Mouse (Mus musculus) limb, embryonic 11.5 days (tissue): ENCODE results near the gene Nxnl1. TPM values are rescaled to one million over a fixed set of nuclear protein-coding genes. Genes with fewer than 3 reads are reported as not detected.

ENCODE experiments used
- ATAC-seq: fragments of 200-750 bp; cut with Nextera tagmentation; 2 replicates; pipeline ENCODE4 v1.8.0; 2017; ENCODE audit warnings: low read depth; ENCODE audit not compliant: insufficient number of reproducible peaks, low FRiP score, low TSS enrichment
- DNase-seq: peaks from one replicate; pipeline ENCODE4 v3.0.0-alpha.2; 2015; ENCODE audit warnings: low spot score
- H3K27ac ChIP-seq: fragments of 300-500 bp; sonication (generic); replicated peaks from 2 replicates; pipeline ENCODE4 v1.5.1; 2014; ENCODE audit warnings: low read depth, mild to moderate bottlenecking, low read length
- H3K27me3 ChIP-seq: fragments of 300-500 bp; sonication (generic); 2 replicates; pipeline ENCODE4 v1.6.1; 2014; ENCODE audit warnings: mild to moderate bottlenecking, low read length, mixed read lengths; ENCODE audit not compliant: control insufficient read depth, insufficient read depth
- H3K36me3 ChIP-seq: fragments of 300-500 bp; sonication (generic); 2 replicates; pipeline ENCODE4 v1.6.1; 2014; ENCODE audit warnings: mild to moderate bottlenecking, low read length, moderate library complexity, mixed read lengths; ENCODE audit not compliant: control insufficient read depth, insufficient read depth
- H3K4me1 ChIP-seq: fragments of 300-500 bp; sonication (generic); 2 replicates; pipeline ENCODE4 v1.6.1; 2014; ENCODE audit warnings: low read length, mixed read lengths; ENCODE audit not compliant: control insufficient read depth, insufficient read depth
- H3K4me2 ChIP-seq: fragments of 300-500 bp; sonication (generic); 2 replicates; pipeline ENCODE4 v1.6.1; 2014; ENCODE audit warnings: low read depth, mild to moderate bottlenecking, moderate library complexity; ENCODE audit not compliant: severe bottlenecking
- H3K4me3 ChIP-seq: fragments of 300-500 bp; sonication (generic); 2 replicates; pipeline ENCODE4 v1.5.1; 2014; ENCODE audit warnings: low read depth, low read length
- H3K9ac ChIP-seq: fragments of 300-500 bp; sonication (generic); 2 replicates; pipeline ENCODE4 v1.6.1; 2014; ENCODE audit warnings: mild to moderate bottlenecking, low read length
- H3K9me3 ChIP-seq: fragments of 300-500 bp; sonication (generic); 2 replicates; pipeline ENCODE4 v1.6.1; 2016; ENCODE audit warnings: low read length; ENCODE audit not compliant: control insufficient read depth
- WGBS: fragments of 180-500 bp; shearing (Covaris S2); extraction: QIAGEN DNeasy Blood & Tissue Kit; methylation state at CpG from one replicate; pipeline ENCODE4 v1.1.7; 2014; 5-methylcytosine and 5-hydroxymethylcytosine counted together
- polyA plus RNA-seq: library from polyadenylated mRNA; unstranded; fragments of >200 nt; fragmentation: Nextera tagmentation; extraction: Ambion mirVana; gene quantifications from 2 replicates; pipeline ENCODE4 v1.2.1, GENCODE M21; 2014

The Nxnl1 gene
- polyA plus RNA-seq, 1 experiment from 2014 or later = not detected

GRCm38 (mm10) chr8:71568387-71568937 is 2.1 kb upstream of the Nxnl1 start, which contains the start of gene Slc27a1:
TSS of gene Slc27a1 (plus strand) at chr8:71568882.
- DNase-seq (no peak), ATAC-seq (no peak)
- peaks cover 14% of the 10 kb centered on the region; the same call in 1 of the 2 replicates for H3K27me3 ChIP-seq
- peak within 1 kb of the TSS; percentile 65 for H3K4me3 ChIP-seq
- H3K9me3 ChIP-seq = peaks cover 4% of the 10 kb centered on the region; the same call in 1 of the 2 replicates
- H3K27ac ChIP-seq = peak within 1 kb of the TSS; percentile 50; the same call in 1 of the 2 replicates
- H3K4me1 ChIP-seq = peaks cover 8% of the 10 kb centered on the region; the same call in 1 of the 2 replicates
- no peaks in the 10 kb centered on the region for H3K36me3 ChIP-seq
- 7% methylated on average over 13 of the region's 13 CpGs for whole genome bisulfite sequencing
- peak within 1 kb of the TSS; percentile 86 for H3K4me2 ChIP-seq
- peak within 1 kb of the TSS; percentile 48; the same call in 1 of the 2 replicates for H3K9ac ChIP-seq

GRCm38 (mm10) chr8:71567587-71567986 is 1.2 kb upstream of the Nxnl1 start:
- Histone ChIP-seq H3K9ac (no peak overlapping the region), H3K27ac (no peak overlapping the region), H3K9me3 (peaks cover 4% of the 10 kb centered on the region; the same call in 1 of the 2 replicates), H3K4me2 (no peak overlapping the region), H3K36me3 (no peaks in the 10 kb centered on the region), H3K27me3 (peaks cover 23% of the 10 kb centered on the region), H3K4me3 (no peak overlapping the region), H3K4me1 (peaks cover 8% of the 10 kb centered on the region; the same call in 1 of the 2 replicates)
- no peak for ATAC-seq
- 67% methylated on average over 7 of the region's 7 CpGs for WGBS
- DNase-seq = no peak

GRCm38 (mm10) chr8:71563992-71564391 is 2.4 kb downstream of the Nxnl1 start:
- peaks cover 51% of the 10 kb centered on the region for H3K27me3 ChIP-seq
- ATAC-seq = no peak
- no peak overlapping the region for H3K4me2 ChIP-seq
- H3K9ac ChIP-seq = no peak overlapping the region
- no peaks in the 10 kb centered on the region for H3K36me3 ChIP-seq
- 97% methylated on average over 4 of the region's 4 CpGs for WGBS
- H3K9me3 ChIP-seq = peaks cover 4% of the 10 kb centered on the region; the same call in 1 of the 2 replicates
- H3K4me1 ChIP-seq = peaks cover 4% of the 10 kb centered on the region; the same call in 1 of the 2 replicates
- DNase-seq = no peak
- H3K4me3 ChIP-seq = no peak overlapping the region
- no peak overlapping the region for H3K27ac ChIP-seq

DNA sequence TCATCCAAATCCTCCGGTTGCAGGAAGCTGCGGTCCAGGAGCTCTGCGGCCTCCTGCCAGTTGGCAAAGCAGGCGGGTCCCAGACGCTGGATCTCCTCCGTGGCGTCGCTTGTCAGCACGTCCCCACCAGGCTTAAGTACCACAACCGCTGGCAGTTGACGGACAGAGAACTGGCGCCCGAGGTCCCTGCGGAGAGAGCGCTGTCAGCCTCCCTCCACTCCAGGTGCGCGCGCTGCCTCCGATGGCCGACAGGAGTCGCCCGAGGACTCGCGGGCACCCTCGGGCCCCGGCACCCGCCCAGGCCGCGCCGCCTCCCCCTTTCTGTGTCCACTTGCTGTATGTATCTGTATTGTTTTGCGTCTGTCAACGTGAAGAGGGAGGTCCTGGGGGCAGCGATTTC is 3.6 kb downstream of the Nxnl1 start:
- H3K9ac ChIP-seq = peak overlapping the region; percentile 30; the same call in 1 of the 2 replicates
- H3K27me3 ChIP-seq = peaks cover 55% of the 10 kb centered on the region

DNA sequence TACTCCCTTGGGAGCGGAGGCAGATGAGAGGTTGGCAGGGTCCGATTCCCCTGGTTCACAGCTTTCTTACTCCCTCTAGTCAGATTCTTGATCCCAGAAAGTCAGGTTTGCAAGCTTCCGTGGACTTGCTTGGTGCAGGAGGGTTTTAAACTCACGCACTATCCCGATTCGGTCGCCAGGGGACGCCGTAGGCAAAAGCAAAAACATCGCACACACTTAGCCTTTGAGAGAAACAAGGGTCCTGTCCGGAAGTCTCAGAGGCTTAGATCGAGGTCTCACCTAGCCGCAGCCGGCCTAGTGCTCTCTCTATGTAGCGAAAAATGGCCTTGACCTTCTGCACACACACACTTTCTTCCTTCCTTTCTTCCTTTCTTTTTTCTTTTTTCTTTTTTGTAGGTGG is 5.0 kb downstream of the Nxnl1 start:
- H3K9ac ChIP-seq = no peak overlapping the region
- 0 out of 2 replicates have a peak, but pooled peaks cover 7% of the 10 kb centered on the region for H3K4me1 ChIP-seq
- DNase-seq (peak; percentile 89), ATAC-seq (no peak)
- no peak overlapping the region for H3K4me2 ChIP-seq
- peaks cover 4% of the 10 kb centered on the region; the same call in 1 of the 2 replicates for H3K9me3 ChIP-seq
- H3K27me3 ChIP-seq = peaks cover 65% of the 10 kb centered on the region
- 2% methylated on average over 15 of the region's 15 CpGs for WGBS
- no peaks in the 10 kb centered on the region for H3K36me3 ChIP-seq
- no peak overlapping the region for H3K27ac ChIP-seq
- H3K4me3 ChIP-seq = no peak overlapping the region

More for the DNA sequence above, 3.6 kb downstream of the Nxnl1 start:
- 0 out of 2 replicates have a peak overlapping the region, but pooled peaks have one; percentile 8 for H3K4me3 ChIP-seq
- no peak for ATAC-seq
- H3K27ac ChIP-seq = no peak overlapping the region
- peak; percentile 79 for DNase-seq
- H3K4me2 ChIP-seq = peak overlapping the region; percentile 33; the same call in 1 of the 2 replicates
- 2% methylated on average over 32 of the region's 33 CpGs for WGBS
- H3K4me1 ChIP-seq = 0 out of 2 replicates have a peak, but pooled peaks cover 7% of the 10 kb centered on the region
- peaks cover 4% of the 10 kb centered on the region; the same call in 1 of the 2 replicates for H3K9me3 ChIP-seq
- H3K36me3 ChIP-seq = no peaks in the 10 kb centered on the region

DNA sequence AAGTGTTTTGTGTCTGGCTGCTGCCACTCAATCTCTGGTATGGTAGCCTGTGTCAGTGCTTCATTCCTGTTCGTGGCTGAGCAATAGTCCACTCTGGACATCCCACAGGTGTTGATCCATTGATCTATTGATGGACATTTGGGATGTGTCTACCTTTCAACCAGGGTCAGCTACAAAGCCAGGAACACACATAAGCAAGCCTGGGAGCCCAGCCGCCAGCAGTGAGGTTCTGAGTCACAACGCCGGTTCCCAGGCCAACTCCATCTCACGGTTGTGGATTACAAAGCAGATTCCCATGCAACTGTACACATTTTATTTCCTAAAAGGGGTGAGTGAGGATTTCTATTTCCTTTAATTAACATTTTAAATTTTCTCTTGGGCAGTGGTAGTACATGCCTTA is 5.6 kb downstream of the Nxnl1 start:
- no peaks in the 10 kb centered on the region for H3K36me3 ChIP-seq
- 0 out of 2 replicates have a peak, but pooled peaks cover 7% of the 10 kb centered on the region for H3K4me1 ChIP-seq
- no peak for ATAC-seq
- peaks cover 4% of the 10 kb centered on the region; the same call in 1 of the 2 replicates for H3K9me3 ChIP-seq
- no peak overlapping the region for H3K4me3 ChIP-seq
- H3K27me3 ChIP-seq = peaks cover 67% of the 10 kb centered on the region
- H3K9ac ChIP-seq = no peak overlapping the region
- no peak for DNase-seq
- no peak overlapping the region for H3K27ac ChIP-seq
- H3K4me2 ChIP-seq = no peak overlapping the region
- 82% methylated on average over 5 of the region's 5 CpGs for WGBS

DNA sequence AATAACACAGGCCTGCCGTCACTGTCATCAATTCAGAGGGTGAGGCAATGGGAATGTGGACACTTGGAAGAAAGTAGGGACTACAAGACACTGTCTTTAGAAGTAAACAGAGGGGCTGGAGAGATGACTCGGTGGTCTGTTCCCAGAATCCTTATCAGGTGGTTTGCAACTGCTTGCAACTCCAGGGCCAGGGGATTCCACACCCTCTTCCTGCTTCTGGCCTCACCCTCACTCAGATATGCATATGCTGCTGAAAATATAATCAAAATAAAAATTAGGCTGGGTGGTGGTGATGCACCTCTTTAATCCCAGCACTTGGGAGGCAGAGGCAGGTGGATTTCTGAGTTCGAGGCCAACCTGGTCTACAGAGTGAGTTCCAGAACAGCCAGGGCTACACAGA is 6.3 kb downstream of the Nxnl1 start:
- 67% methylated on average over 3 of the region's 3 CpGs for WGBS
- Histone ChIP-seq H3K9me3 (peaks cover 4% of the 10 kb centered on the region; the same call in 1 of the 2 replicates), H3K4me3 (no peak overlapping the region), H3K27ac (no peak overlapping the region), H3K36me3 (no peaks in the 10 kb centered on the region), H3K4me2 (no peak overlapping the region), H3K27me3 (peaks cover 67% of the 10 kb centered on the region), H3K9ac (no peak overlapping the region), H3K4me1 (0 out of 2 replicates have a peak, but pooled peaks cover 7% of the 10 kb centered on the region)
- ATAC-seq = no peak
- DNase-seq = no peak

GRCm38 (mm10) chr8:71558958-71559690 is 7.3 kb downstream of the Nxnl1 start:
- no peak overlapping the region for H3K27ac ChIP-seq
- H3K36me3 ChIP-seq = no peaks in the 10 kb centered on the region
- peaks cover 67% of the 10 kb centered on the region for H3K27me3 ChIP-seq
- peak; percentile 70 for DNase-seq
- 2% methylated on average over 24 of the region's 24 CpGs for WGBS
- H3K4me2 ChIP-seq = peak overlapping the region; percentile 50
- ATAC-seq = 0 out of 2 replicates have a peak, but pooled peaks have one; percentile 65
- peak overlapping the region; percentile 25 for H3K4me3 ChIP-seq
- no peak overlapping the region for H3K9ac ChIP-seq
- H3K4me1 ChIP-seq = 0 out of 2 replicates have a peak, but pooled peaks cover 7% of the 10 kb centered on the region
- H3K9me3 ChIP-seq = peaks cover 3% of the 10 kb centered on the region; the same call in 1 of the 2 replicates
